Mouse (Mus musculus): ENCODE data around the gene Gm12248.

DNA sequence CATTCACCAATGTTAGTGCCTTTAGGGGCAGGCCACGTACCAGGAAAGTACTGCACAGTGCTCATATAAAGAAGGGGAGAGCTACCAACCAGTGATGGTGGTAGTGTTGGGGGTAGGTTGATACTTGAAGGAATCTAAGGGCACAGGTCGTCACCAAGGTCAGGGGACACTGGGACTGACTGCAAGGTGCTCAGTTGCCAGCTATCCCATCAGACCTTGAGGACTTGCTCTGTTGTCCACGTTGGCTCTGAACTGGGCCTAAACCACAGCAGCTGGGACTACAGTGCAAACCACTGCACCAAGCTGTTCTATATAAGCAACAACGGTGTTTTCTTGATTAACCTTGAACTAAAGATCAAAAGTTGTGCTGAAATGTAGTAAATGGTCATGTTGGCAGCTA is 30.3 kb downstream of the Gm12248 start:
- TF ChIP-seq CTCF (IDR thresholded peaks at IDR 0.05; ENCODE audit: insufficient read depth, low read length), result no peak
- no peak for TF ChIP-seq POLR2A (IDR thresholded peaks at IDR 0.05; ENCODE audit: borderline replicate concordance, extremely low read depth, low read depth, low read length)

Data from lung, adult 2 months (tissue).